Mouse (Mus musculus): Measurements from ENCODE around the gene Ptges. TPM values are rescaled to one million over a fixed set of nuclear protein-coding genes. Genes with fewer than 3 reads are reported as not detected.

Gene Ptges
- total and polyA plus RNA-seq, 3 experiments: not detected

GRCm38 (mm10) chr2:30958726-30959125, 29.1 kb upstream of the Ptges start:
- H3K79me2 ChIP-seq (ENCODE audit: control insufficient read depth, insufficient read depth, low read length, poor library complexity): peaks cover 34% of the 10 kb centered on the region
- H3K4me1 ChIP-seq (ENCODE audit: control insufficient read depth in 1 of 2, insufficient read depth in 2 of 2, low read length in 2 of 2): peaks cover 4 to 14% of the 10 kb centered on the region in 2 experiments; a peak in 3 of 4 replicates
- H3K9me3 ChIP-seq (replicated peaks; ENCODE audit: insufficient read depth, low read length): no peaks in the 10 kb centered on the region
- H3K27me3 ChIP-seq (ENCODE audit: control insufficient read depth in 1 of 2, insufficient read depth in 2 of 2, low read length in 2 of 2): no peaks in the 10 kb centered on the region
- DNase-seq (ENCODE audit: low read depth, low spot score): no peak
- H3K27ac ChIP-seq (ENCODE audit: control insufficient read depth, low read depth, low read length): no peak overlapping the region
- no peak overlapping the region for H3K4me3 ChIP-seq (ENCODE audit: control insufficient read depth in 1 of 2, insufficient read depth in 1 of 2, low read depth in 2 of 2, low read length in 2 of 2)
- peaks cover 9 to 10% of the 10 kb centered on the region in 2 experiments; a peak in 2 of 4 replicates for H3K36me3 ChIP-seq (ENCODE audit: control insufficient read depth in 1 of 2, insufficient read depth in 2 of 2, low read length in 2 of 2)
- H3K9ac ChIP-seq (ENCODE audit: control insufficient read depth, low read depth, low read length, poor library complexity, severe bottlenecking): no peak overlapping the region
- TF ChIP-seq POLR2A (IDR thresholded peaks at IDR 0.05; ENCODE audit: control insufficient read depth in 1 of 2, insufficient read depth in 1 of 2, low read depth in 1 of 2, low read length in 2 of 2, poor library complexity in 1 of 2) (peak in 1 of 2 experiments; percentile 26; a peak in 1 of 4 replicates), MYC (IDR thresholded peaks at IDR 0.05; ENCODE audit: low read depth, low read length) (no peak), MEF2A (IDR thresholded peaks at IDR 0.05; ENCODE audit: extremely low read depth, insufficient replicate concordance, low read depth, low read length, poor library complexity, severe bottlenecking) (no peak)

- TF ChIP-seq ZKSCAN1 (IDR thresholded peaks at IDR 0.05; ENCODE audit: low read depth, low read length) (no peak), POLR2AphosphoS2 (IDR thresholded peaks at IDR 0.05; ENCODE audit: low read length) (no peak), MEF2A (IDR thresholded peaks at IDR 0.05; ENCODE audit: extremely low read depth, insufficient replicate concordance, low read depth, low read length, poor library complexity, severe bottlenecking) (no peak), SMC3 (IDR thresholded peaks at IDR 0.05; ENCODE audit: low read depth, low read length) (no peak), ZNF384 (IDR thresholded peaks at IDR 0.05; ENCODE audit: low read depth, low read length) (no peak), CHD1 (IDR thresholded peaks at IDR 0.05; ENCODE audit: low read depth, low read length) (no peak), GATA1 (IDR thresholded peaks at IDR 0.05; ENCODE audit: low read depth, low read length) (no peak), USF2 (IDR thresholded peaks at IDR 0.05; ENCODE audit: borderline replicate concordance in 1 of 2, insufficient read depth in 1 of 2, low read depth in 1 of 2, low read length in 2 of 2) (no peak), USF1 (IDR thresholded peaks at IDR 0.05; ENCODE audit: low read depth, low read length) (no peak), E2F4 (IDR thresholded peaks at IDR 0.05; ENCODE audit: borderline replicate concordance, low read depth, low read length) (no peak)
- no peak for DNase-seq (ENCODE audit: low read depth, low spot score)
- Histone ChIP-seq H3K9me3 (replicated peaks; ENCODE audit: insufficient read depth, low read length) (no peaks in the 10 kb centered on the region), H3K79me2 (ENCODE audit: control insufficient read depth, insufficient read depth, low read length, poor library complexity) (peaks cover 42% of the 10 kb centered on the region), H3K4me1 (ENCODE audit: control insufficient read depth in 1 of 2, insufficient read depth in 2 of 2, low read length in 2 of 2) (peaks cover 4 to 11% of the 10 kb centered on the region in 2 experiments; a peak in 2 of 4 replicates), H3K9ac (ENCODE audit: control insufficient read depth, low read depth, low read length, poor library complexity, severe bottlenecking) (no peak overlapping the region), H3K27ac (ENCODE audit: control insufficient read depth, low read depth, low read length) (no peak overlapping the region), H3K4me3 (ENCODE audit: control insufficient read depth in 1 of 2, insufficient read depth in 1 of 2, low read depth in 2 of 2, low read length in 2 of 2) (no peak overlapping the region), H3K27me3 (ENCODE audit: control insufficient read depth in 1 of 2, insufficient read depth in 2 of 2, low read length in 2 of 2) (no peaks in the 10 kb centered on the region), H3K36me3 (ENCODE audit: control insufficient read depth in 1 of 2, insufficient read depth in 2 of 2, low read length in 2 of 2) (peaks cover 8 to 9% of the 10 kb centered on the region in 2 experiments; a peak in 2 of 4 replicates)
Observed at GRCm38 (mm10) chr2:30957511-30957910, 27.8 kb upstream of the Ptges start.

DNA sequence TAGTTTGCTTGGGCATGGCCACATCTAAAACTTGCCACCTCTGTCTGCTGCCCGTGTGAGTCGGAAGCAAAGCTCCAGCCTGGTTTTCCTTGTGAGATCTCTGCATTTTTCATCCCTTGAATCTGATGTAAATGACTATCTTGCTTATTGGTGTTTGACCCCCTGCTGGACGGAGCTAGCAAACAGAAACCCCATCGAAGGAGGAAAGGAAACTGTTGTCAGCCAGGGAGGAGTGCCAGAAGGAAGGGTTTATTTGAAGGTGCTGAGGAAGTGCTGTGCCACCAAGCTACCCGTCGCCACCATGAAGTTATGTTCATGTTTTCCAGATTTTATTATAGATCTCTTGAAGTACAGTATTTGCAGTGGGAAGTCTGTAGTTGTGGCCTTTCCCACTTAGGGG, 25.1 kb upstream of the Ptges start:
- Histone ChIP-seq H3K36me3 (ENCODE audit: control insufficient read depth in 1 of 2, insufficient read depth in 2 of 2, low read length in 2 of 2) (peaks cover 8 to 9% of the 10 kb centered on the region in 2 experiments; a peak in 2 of 4 replicates), H3K27me3 (ENCODE audit: control insufficient read depth in 1 of 2, insufficient read depth in 2 of 2, low read length in 2 of 2) (peaks cover 0 to 1% of the 10 kb centered on the region in 2 experiments; a peak in 1 of 4 replicates), H3K9me3 (replicated peaks; ENCODE audit: insufficient read depth, low read length) (no peaks in the 10 kb centered on the region), H3K27ac (ENCODE audit: control insufficient read depth, low read depth, low read length) (no peak overlapping the region), H3K79me2 (ENCODE audit: control insufficient read depth, insufficient read depth, low read length, poor library complexity) (peaks cover 42% of the 10 kb centered on the region), H3K9ac (ENCODE audit: control insufficient read depth, low read depth, low read length, poor library complexity, severe bottlenecking) (peak overlapping the region; percentile 16; the same call in 1 of the 2 replicates), H3K4me1 (ENCODE audit: control insufficient read depth in 1 of 2, insufficient read depth in 2 of 2, low read length in 2 of 2) (peaks cover 4 to 14% of the 10 kb centered on the region in 2 experiments; a peak in 2 of 4 replicates), H3K4me3 (ENCODE audit: control insufficient read depth in 1 of 2, insufficient read depth in 1 of 2, low read depth in 2 of 2, low read length in 2 of 2) (peak overlapping the region; percentile 20 to 33; a peak in 3 of 4 replicates)
- DNase-seq (ENCODE audit: low read depth, low spot score): no peak
- no peak for TF ChIP-seq RCOR1 (IDR thresholded peaks at IDR 0.05; ENCODE audit: low read depth, low read length)
- TF ChIP-seq CTCF (IDR thresholded peaks at IDR 0.05 in 2 of 3, conservative IDR thresholded peaks at IDR 0.05 in 1 of 3; ENCODE audit: control insufficient read depth in 1 of 3, insufficient read depth in 1 of 3, low read depth in 2 of 3, low read length in 3 of 3, poor library complexity in 1 of 3, severe bottlenecking in 1 of 3): no peak
- 0 out of 2 replicates have a peak, but pooled peaks have one; percentile 11 for TF ChIP-seq SIN3A (IDR thresholded peaks at IDR 0.05; ENCODE audit: low read length)
